Mouse (Mus musculus) gastrocnemius, adult 2 months (tissue): ENCODE results near the gene Hacd3. TPM values are rescaled to one million over a fixed set of nuclear protein-coding genes. Genes with fewer than 3 reads are reported as not detected.
"Not testable (repeated sequence)": the region's sequence is repeated elsewhere in the genome, so short reads cannot be mapped to it uniquely, and the experiment has no call there.

Experiments used
- DNase-seq: peaks from one replicate; pipeline ENCODE4 v3.0.0; 2022
- H3K27ac ChIP-seq: fragments of 200-600 bp; 2 replicates; pipeline ENCODE4 v1.8.1; 2022; ENCODE audit warnings: mild to moderate bottlenecking
- H3K4me3 ChIP-seq: fragments of 200-600 bp; 2 replicates; pipeline ENCODE4 v1.8.1; 2022; ENCODE audit warnings: mild to moderate bottlenecking, moderate library complexity
- CTCF ChIP-seq: fragments of 200-600 bp; IDR thresholded peaks from 2 replicates; pipeline ENCODE4 v1.8.1; 2022; ENCODE audit warnings: antibody characterized with exemption, mild to moderate bottlenecking, moderate library complexity
- intact Hi-C: fragments of 180-260 bp; cut with DNase I; formaldehyde crosslinking; loops from one replicate; pipeline ENCODE4 v1.15.1; 2025
- total RNA-seq, 2 experiments: library from RNA; stranded (reverse); gene quantifications; 2 replicates each; pipeline ENCODE4 v1.2.3; 2021

Hacd3 gene
- total RNA-seq, 2 experiments from 2014 or later, result 9.0 to 10.8 TPM

DNA sequence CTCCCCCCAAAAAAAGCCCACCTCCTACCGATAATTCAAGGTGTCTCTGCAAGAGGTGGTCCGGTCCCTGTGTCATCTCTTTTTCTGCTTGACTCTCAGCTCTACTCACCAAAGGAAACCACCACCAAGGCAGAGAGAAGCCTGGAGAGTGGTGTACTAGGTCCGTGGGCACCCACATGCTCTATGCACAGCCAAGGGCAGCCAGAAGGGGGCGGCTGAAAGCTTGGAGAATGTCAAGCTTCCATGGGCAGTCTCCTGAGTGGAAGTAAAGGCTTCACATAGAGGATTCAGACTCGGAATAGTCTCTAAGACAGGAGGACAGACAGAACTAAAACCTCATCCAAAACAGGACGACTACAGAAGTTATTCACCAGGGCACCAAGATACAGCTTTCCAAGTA lies 10.2 kb downstream of the Hacd3 start:
- peak; percentile 60 for TF ChIP-seq CTCF
- H3K4me3 ChIP-seq, result no peak overlapping the region
- H3K27ac ChIP-seq, result no peak overlapping the region
- DNase-seq, result peak; percentile 59
- intact Hi-C loops, result loop anchor here (5.0 kb wide), 1 partner anchor 111 kb away; no protein-coding TSS in a partner anchor

DNA sequence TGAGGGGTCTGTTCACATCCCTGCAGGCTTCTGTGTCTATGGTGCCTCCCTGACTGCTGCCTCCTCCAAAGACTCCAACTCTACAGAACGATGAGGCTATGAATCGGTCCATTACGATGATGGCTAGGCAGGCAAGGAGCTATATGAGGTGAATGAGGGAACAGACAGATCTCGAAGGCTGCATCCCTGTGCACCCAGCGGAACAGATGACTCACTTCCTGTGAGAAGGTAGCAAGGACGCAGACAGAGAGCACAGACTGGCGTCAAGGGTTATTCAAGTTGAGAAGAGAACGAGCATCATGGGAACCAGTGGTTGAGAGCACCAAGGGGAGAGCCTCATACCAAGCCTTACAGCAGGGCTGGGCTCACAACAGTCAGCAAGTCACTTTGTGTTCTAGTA lies 10.9 kb downstream of the Hacd3 start:
- intact Hi-C loops, result loop anchor here (5.0 kb wide), 1 partner anchor 112 kb away; no protein-coding TSS in a partner anchor
- no peak for DNase-seq
- TF ChIP-seq CTCF, result no peak
- Histone ChIP-seq H3K27ac (no peak overlapping the region), H3K4me3 (no peak overlapping the region)

DNA sequence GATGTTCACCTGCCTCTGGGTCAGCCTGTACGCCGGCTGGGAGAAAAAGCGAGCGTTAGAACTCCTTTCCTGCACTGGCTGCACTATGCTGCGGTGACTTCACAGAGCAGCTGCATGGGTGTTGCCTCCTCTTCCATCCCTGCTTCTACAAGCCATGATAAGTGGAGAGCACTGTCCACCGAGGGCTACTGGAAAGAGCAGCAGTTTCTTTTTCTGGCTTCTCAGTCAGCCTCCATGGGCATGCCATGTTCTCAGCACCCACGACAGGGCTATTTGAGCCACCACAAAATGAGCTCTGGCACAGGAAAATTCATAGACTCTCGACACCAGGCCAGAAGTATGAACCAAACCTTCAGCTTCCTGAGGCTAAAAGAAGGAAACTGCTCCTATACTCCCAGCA lies 15.8 kb downstream of the Hacd3 start:
- intact Hi-C loops, result no loop called here
- no peak for TF ChIP-seq CTCF
- peak overlapping the region; percentile 26 for H3K4me3 ChIP-seq
- H3K27ac ChIP-seq, result peak overlapping the region; percentile 78
- peak; percentile 49 for DNase-seq

- intact Hi-C loops, result no loop called here
- H3K27ac ChIP-seq, result no peak overlapping the region
- no peak for DNase-seq
- TF ChIP-seq CTCF, result no peak
- H3K4me3 ChIP-seq, result no peak overlapping the region
Measured at GRCm38 (mm10) chr9:65001481-65001880, 20.0 kb downstream of the Hacd3 start.

- H3K4me3 ChIP-seq, DNase-seq, H3K27ac ChIP-seq, intact Hi-C loops: not testable (repeated sequence)
- TF ChIP-seq CTCF, result peak; percentile 38
Measured at GRCm38 (mm10) chr9:64995464-64995863, 26.0 kb downstream of the Hacd3 start.

- no peak for TF ChIP-seq CTCF
- intact Hi-C loops, result no loop called here
- Histone ChIP-seq H3K27ac (no peak overlapping the region), H3K4me3 (no peak overlapping the region)
- no peak for DNase-seq
Measured at GRCm38 (mm10) chr9:64990291-64990690, 31.2 kb downstream of the Hacd3 start.

DNA sequence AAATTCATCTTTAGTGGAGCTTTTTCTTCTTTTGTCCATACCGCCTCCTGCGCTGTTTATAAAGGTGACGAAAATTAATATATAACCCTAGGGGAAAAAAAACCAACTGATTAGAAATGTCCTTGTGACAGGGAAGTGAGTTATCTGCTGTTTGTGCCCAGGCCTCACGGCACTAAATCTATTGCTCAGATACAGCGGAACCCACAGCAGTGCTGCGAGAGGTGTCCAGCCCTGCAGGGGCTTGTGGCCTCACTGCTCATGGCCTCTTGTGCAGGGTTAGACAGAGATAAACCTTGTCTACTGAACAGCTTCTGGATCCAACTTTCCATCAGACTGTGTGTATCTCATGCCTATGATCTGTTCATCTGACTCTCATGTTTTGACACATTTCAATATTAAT lies 33.0 kb downstream of the Hacd3 start:
- intact Hi-C loops, result no loop called here
- Histone ChIP-seq H3K4me3 (no peak overlapping the region), H3K27ac (no peak overlapping the region)
- no peak for TF ChIP-seq CTCF
- no peak for DNase-seq

GRCm38 (mm10) chr9:64987651-64988050 lies 33.8 kb downstream of the Hacd3 start:
- intact Hi-C loops, result no loop called here
- DNase-seq, result no peak
- H3K27ac ChIP-seq, result no peak overlapping the region
- H3K4me3 ChIP-seq, result no peak overlapping the region
- no peak for TF ChIP-seq CTCF

DNA sequence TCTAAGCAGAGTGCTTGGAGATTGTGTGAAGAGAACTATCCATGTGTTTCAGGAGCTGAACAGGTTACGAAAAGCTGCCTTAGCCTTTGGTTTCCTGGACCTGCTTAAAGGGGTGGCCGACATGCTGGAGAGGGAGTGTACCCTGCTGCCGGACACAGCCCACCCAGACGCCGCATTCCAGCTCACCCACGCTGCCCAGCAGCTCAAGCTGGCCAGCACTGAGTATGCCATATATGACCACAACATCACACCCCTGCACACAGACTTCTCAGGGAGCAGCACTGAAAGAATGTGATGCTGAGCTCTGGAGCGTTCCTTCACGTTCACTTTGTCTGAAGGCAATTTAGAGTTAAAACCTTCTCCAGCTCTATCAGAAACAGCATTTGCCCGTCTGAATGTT lies 35.7 kb downstream of the Hacd3 start:
- H3K27ac ChIP-seq, result no peak overlapping the region
- no peak for TF ChIP-seq CTCF
- no peak for DNase-seq
- intact Hi-C loops, result no loop called here
- no peak overlapping the region for H3K4me3 ChIP-seq

DNA sequence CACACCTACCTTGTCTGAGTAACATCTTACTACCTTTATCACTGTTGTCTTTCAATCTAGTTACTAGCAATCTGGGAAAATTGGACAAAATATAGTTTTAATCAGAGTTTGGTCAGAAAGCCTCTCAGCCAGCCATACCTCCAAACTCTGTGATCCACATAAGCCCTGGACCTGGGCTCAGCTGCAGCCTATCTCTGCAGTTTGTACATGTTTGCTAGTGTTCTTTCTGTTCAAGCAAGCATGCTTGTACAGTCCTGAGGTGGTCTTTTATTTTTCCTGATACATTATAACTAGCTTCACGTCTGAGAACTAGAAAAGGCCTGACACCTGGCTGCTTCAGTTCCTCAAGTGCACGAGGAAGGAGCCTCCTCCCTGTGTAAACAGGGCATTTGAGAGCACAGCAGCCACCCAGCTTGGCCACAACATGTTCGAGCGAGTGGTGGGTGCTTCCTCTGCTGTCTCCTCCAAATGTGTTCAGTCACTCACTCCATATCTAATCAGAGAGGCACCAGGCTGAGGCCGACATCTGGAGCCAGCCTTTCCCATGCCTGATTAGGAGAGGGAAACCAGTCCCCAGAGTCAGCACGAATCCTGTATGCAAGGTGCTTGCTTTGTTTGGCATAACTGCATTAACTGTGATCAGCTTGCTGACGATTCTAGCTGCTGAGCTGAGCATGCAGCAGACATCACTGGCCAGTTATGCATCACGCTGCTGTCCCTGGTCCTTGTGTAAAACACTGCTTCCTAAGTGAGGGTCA lies 36.3 kb downstream of the Hacd3 start:
- Histone ChIP-seq H3K4me3 (no peak overlapping the region), H3K27ac (no peak overlapping the region)
- DNase-seq, result no peak
- intact Hi-C loops, result no loop called here
- TF ChIP-seq CTCF, result no peak

- no peak overlapping the region for H3K4me3 ChIP-seq
Measured at GRCm38 (mm10) chr9:64981904-64982303, 39.6 kb downstream of the Hacd3 start.

GRCm38 (mm10) chr9:64980548-64980947 lies 40.9 kb downstream of the Hacd3 start:
- Histone ChIP-seq H3K4me3 (no peak overlapping the region), H3K27ac (no peak overlapping the region)
- intact Hi-C loops, result no loop called here
- no peak for DNase-seq
- no peak for TF ChIP-seq CTCF

More at GRCm38 (mm10) chr9:64981904-64982303, 39.6 kb downstream of the Hacd3 start:
- H3K27ac ChIP-seq, result no peak overlapping the region
- TF ChIP-seq CTCF, result no peak
- intact Hi-C loops, result no loop called here
- no peak for DNase-seq

DNA sequence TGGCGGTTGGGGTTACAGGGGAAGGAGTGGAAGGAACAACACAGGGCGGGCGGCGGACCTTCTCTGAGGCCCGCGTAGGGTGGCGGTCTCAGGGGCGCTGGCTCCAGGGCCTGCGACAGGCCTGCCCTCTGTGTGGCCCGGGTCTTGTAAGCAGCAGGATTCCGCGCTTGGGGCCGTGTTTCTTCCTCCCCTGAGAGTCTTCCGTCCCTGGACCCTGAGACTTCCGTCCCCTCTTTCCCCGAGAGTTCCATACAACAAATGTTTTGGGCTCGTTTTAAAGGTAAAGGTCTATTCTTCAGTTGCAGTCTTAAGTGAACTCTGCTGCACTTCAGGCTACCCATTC lies 60.5 kb downstream of the Hacd3 start:
- intact Hi-C loops, result loop anchor here (5.0 kb wide), 1 partner anchor 59 kb away; no protein-coding TSS in a partner anchor
- Histone ChIP-seq H3K27ac (peak overlapping the region; percentile 96), H3K4me3 (peak overlapping the region; percentile 74)
- TF ChIP-seq CTCF, result no peak
- no peak for DNase-seq
